Mouse (Mus musculus): ENCODE measurements around the gene Zc3h14.

- TF ChIP-seq MAFK (IDR thresholded peaks at IDR 0.05; ENCODE audit: insufficient read depth, low read depth, low read length) (no peak), HCFC1 (IDR thresholded peaks at IDR 0.05; ENCODE audit: borderline replicate concordance, insufficient read depth, low read length) (no peak), ZC3H11A (IDR thresholded peaks at IDR 0.05; ENCODE audit: borderline replicate concordance, low read depth, low read length) (no peak), ZNF384 (IDR thresholded peaks at IDR 0.05; ENCODE audit: low read depth, low read length) (no peak)
Observed at GRCm38 (mm10) chr12:98759700-98760099, 12.9 kb downstream of the Zc3h14 start.

Data from ES-E14 (cell line).